28 mouse cellular contexts compared by ENCODE assay signal in genomic region chr13:59745462-59745861, GRCm38 (mm10). TPM values are rescaled to one million over a fixed set of nuclear protein-coding genes. Genes with fewer than 3 reads are reported as not detected.
"Had no signal": no experiment of that assay in that cellular context is flagged by ENCODE, and none has a peak within 500 bp of the region (broad histone marks: within the 10 kb centered on the region; RNA-seq: fewer than 3 reads in every experiment).

No protein-coding gene starts in this region.

- H3K27me3 ChIP-seq: kidney, embryonic 15.5 days; liver, embryonic 13.5 days; midbrain, embryonic 13.5 days; neural tube, embryonic 13.5 days had no signal

- DNase-seq: kidney, adult 11 months; kidney, adult 8-10 months; kidney, postnatal 36 days; liver, embryonic 13.5 days; lung, adult 2 months; lung, postnatal 14 days; retina, postnatal 1 day; right cerebral cortex, postnatal 14 days; thymus, adult 18-20 months; thymus, postnatal 36 days had no signal

- ATAC-seq: midbrain, embryonic 13.5 days; midbrain, embryonic 16.5 days had no signal

- H3K36me3 ChIP-seq: kidney, embryonic 15.5 days; liver, embryonic 13.5 days; midbrain, embryonic 10.5 days; midbrain, embryonic 13.5 days; neural tube, embryonic 13.5 days had no signal

- H3K9me3 ChIP-seq: kidney, embryonic 15.5 days; liver, embryonic 13.5 days; midbrain, embryonic 10.5 days; midbrain, embryonic 13.5 days; neural tube, embryonic 13.5 days had no signal

- H3K27ac ChIP-seq: kidney, embryonic 15.5 days; liver, embryonic 13.5 days; midbrain, embryonic 10.5 days; midbrain, embryonic 13.5 days; neural tube, embryonic 13.5 days had no signal

- H3K4me3 ChIP-seq: kidney, embryonic 15.5 days; liver, embryonic 13.5 days; midbrain, embryonic 10.5 days; midbrain, embryonic 13.5 days; myocyte; neural tube, embryonic 13.5 days had no signal

- H3K4me1 ChIP-seq: kidney, embryonic 15.5 days; midbrain, embryonic 10.5 days; midbrain, embryonic 13.5 days; neural tube, embryonic 13.5 days had no signal

RNA-seq across cellular contexts. Expression of gene 1700014D04Rik, which starts 1.1 kb away (rescaled TPM):
- total RNA-seq: liver, adult 2 months; megakaryocyte progenitor cell, adult 5-6 weeks; monocyte, adult 5-6 weeks had no signal
- polyA plus RNA-seq: kidney, embryonic 15.5 days; limb, embryonic 11.5 days; liver, adult 2 months; liver, embryonic 13.5 days; liver, embryonic 16.5 days; myocyte; small intestine, adult 2 months; stomach, embryonic 16.5 days had no signal

RNA-seq across cellular contexts. Expression of gene Spata31d1d, which starts 13.9 kb away (rescaled TPM):
- total RNA-seq: layer of hippocampus, postnatal 14 days; left cerebral cortex, postnatal 36 days; liver, adult 2 months; megakaryocyte progenitor cell, adult 5-6 weeks; monocyte, adult 5-6 weeks; neutrophil, adult 5-6 weeks had no signal
- polyA plus RNA-seq: kidney, embryonic 15.5 days; limb, embryonic 11.5 days; liver, adult 2 months; liver, embryonic 13.5 days; liver, embryonic 16.5 days; lung, adult 2 months; lung, embryonic 16.5 days; midbrain, embryonic 10.5 days; midbrain, embryonic 13.5 days; midbrain, embryonic 16.5 days; myocyte; neural tube, embryonic 13.5 days; small intestine, adult 2 months; spleen, adult 2 months; stomach, embryonic 16.5 days had no signal

RNA-seq across cellular contexts. Expression of gene Spata31d1b, which starts 33.4 kb away (rescaled TPM):
- total RNA-seq: left cerebral cortex, postnatal 36 days; liver, adult 2 months; megakaryocyte progenitor cell, adult 5-6 weeks; neutrophil, adult 5-6 weeks had no signal
- polyA plus RNA-seq: limb, embryonic 11.5 days; liver, adult 2 months; liver, embryonic 13.5 days; liver, embryonic 16.5 days; lung, adult 2 months; lung, embryonic 16.5 days; midbrain, embryonic 10.5 days; midbrain, embryonic 13.5 days; midbrain, embryonic 16.5 days; myocyte; neural tube, embryonic 13.5 days; small intestine, adult 2 months; spleen, adult 2 months; stomach, embryonic 16.5 days had no signal

RNA-seq across cellular contexts. Expression of gene Spata31d1a, which starts 35.3 kb away (rescaled TPM):
- total RNA-seq: liver, adult 2 months; megakaryocyte progenitor cell, adult 5-6 weeks; monocyte, adult 5-6 weeks; neutrophil, adult 5-6 weeks had no signal
- polyA plus RNA-seq: kidney, embryonic 15.5 days; limb, embryonic 11.5 days; liver, adult 2 months; lung, adult 2 months; lung, embryonic 16.5 days; myocyte; small intestine, adult 2 months; spleen, adult 2 months; stomach, embryonic 16.5 days had no signal
